Mouse (Mus musculus): ENCODE results near the gene Gripap1.

The Gripap1 gene

GRCm38 (mm10) chrX:7867141-7867540 lies 77.6 kb downstream of the Gripap1 start:
- no peak for DNase-seq (ENCODE audit: low read depth, low spot score)

DNA sequence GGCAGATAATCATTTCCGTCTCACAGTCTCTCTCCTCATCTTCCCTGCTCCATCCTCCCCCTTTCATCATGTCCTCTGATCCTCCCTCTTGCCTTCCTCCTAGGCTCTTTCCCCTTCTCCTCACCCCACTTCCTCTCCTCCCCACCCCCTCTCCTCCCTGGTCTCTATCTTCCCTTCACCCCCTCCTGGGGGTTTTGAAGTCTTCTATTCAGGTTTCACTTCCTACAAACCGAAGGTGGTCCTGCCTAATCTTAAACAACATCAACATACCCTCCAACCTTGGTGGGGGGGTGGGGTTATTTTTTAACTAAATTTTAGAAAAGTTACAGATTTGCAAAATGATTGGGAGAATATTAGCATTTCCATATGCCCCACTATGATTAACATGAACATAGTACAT lies 78.9 kb downstream of the Gripap1 start:
- no peak for DNase-seq (ENCODE audit: low read depth, low spot score)

DNA sequence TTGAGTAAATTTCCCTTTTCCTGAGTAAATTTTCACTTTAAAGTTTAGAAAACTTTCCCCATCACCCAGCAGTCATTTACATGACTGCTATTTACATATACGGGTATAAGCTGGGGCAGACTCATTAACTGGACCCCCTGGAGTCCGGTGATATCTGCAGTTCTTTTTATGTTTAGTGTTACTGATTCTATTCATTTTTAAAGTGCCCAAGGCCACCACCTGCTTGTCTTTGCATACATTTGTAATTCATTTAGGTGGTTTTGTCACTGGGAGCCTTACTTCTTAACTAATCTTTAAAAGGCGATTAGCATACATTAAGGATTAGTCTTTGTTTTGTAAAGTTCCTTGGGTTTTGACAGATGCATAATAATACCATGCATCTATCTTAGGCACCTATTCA lies 80.3 kb downstream of the Gripap1 start:
- no peak for DNase-seq (ENCODE audit: low read depth, low spot score)

All from CD4-positive, CD25-positive, alpha-beta regulatory T cell, adult 2 months (primary cell).